Mouse (Mus musculus): ENCODE results near the gene Hipk4. TPM values are rescaled to one million over a fixed set of nuclear protein-coding genes. Genes with fewer than 3 reads are reported as not detected.

Hipk4 gene
- polyA plus RNA-seq, 1 experiment from 2014 or later, result 0.09 TPM

GRCm38 (mm10) chr7:27540935-27541334, 17.9 kb downstream of the Hipk4 start:
- H3K4me3 ChIP-seq (ENCODE audit: low read depth, low read length), result peak overlapping the region; percentile 69
- H3K36me3 ChIP-seq (ENCODE audit: control insufficient read depth, insufficient read depth), result peaks cover 6% of the 10 kb centered on the region; the same call in 1 of the 2 replicates
- no peaks in the 10 kb centered on the region for H3K9me3 ChIP-seq (replicated peaks; ENCODE audit: control insufficient read depth, low read length)
- ATAC-seq (ENCODE audit: low read depth), result no peak
- WGBS (ENCODE audit: insufficient replicate concordance), result 65% methylated on average over 6 of the region's 6 CpGs
- peak overlapping the region; percentile 47 for H3K9ac ChIP-seq (ENCODE audit: low read depth, low read length)
- H3K4me1 ChIP-seq (ENCODE audit: control insufficient read depth, low read depth, low read length), result peaks cover 70% of the 10 kb centered on the region
- no peaks in the 10 kb centered on the region for H3K27me3 ChIP-seq (ENCODE audit: control insufficient read depth, insufficient read depth, low read depth, low read length)
- H3K27ac ChIP-seq (ENCODE audit: low read length), result peak overlapping the region; percentile 87
- peak overlapping the region; percentile 78 for H3K4me2 ChIP-seq (ENCODE audit: low read depth, low read length)

- Histone ChIP-seq H3K4me2 (ENCODE audit: low read depth, low read length) (peak overlapping the region; percentile 78), H3K27ac (ENCODE audit: low read length) (peak overlapping the region; percentile 87; the same call in 1 of the 2 replicates), H3K9me3 (replicated peaks; ENCODE audit: control insufficient read depth, low read length) (no peaks in the 10 kb centered on the region), H3K9ac (ENCODE audit: low read depth, low read length) (peak overlapping the region; percentile 79), H3K27me3 (ENCODE audit: control insufficient read depth, insufficient read depth, low read depth, low read length) (no peaks in the 10 kb centered on the region), H3K36me3 (ENCODE audit: control insufficient read depth, insufficient read depth) (peaks cover 2% of the 10 kb centered on the region; the same call in 1 of the 2 replicates), H3K4me1 (ENCODE audit: control insufficient read depth, low read depth, low read length) (peaks cover 65% of the 10 kb centered on the region), H3K4me3 (ENCODE audit: low read depth, low read length) (peak overlapping the region; percentile 69)
- no peak for ATAC-seq (ENCODE audit: low read depth)
- 76% methylated on average over 16 of the region's 16 CpGs for WGBS (ENCODE audit: insufficient replicate concordance)
Observed at GRCm38 (mm10) chr7:27541431-27541830, 18.4 kb downstream of the Hipk4 start.

DNA sequence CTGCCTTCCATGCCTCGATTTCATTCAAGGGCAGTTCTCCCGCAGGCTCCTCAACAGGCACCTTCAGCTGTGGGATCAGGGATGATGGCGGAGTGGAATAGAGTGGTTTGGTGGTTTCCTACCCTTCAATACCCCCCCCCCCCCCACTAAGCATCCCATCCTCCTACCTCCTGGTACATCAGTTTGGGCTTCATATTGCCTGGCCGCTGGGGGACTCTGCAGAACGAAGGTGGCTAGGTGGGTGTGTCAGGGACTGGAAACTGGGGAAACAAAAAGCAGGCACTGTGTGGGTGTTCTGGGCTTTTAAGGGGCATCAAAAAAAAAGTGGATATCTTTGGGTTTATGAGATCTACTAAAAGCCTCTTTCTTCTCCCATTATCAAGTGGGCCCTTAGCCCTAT, 18.9 kb downstream of the Hipk4 start:
- Histone ChIP-seq H3K4me2 (ENCODE audit: low read depth, low read length) (peak overlapping the region; percentile 78), H3K27me3 (ENCODE audit: control insufficient read depth, insufficient read depth, low read depth, low read length) (no peaks in the 10 kb centered on the region), H3K4me3 (ENCODE audit: low read depth, low read length) (peak overlapping the region; percentile 69), H3K36me3 (ENCODE audit: control insufficient read depth, insufficient read depth) (no peaks in the 10 kb centered on the region), H3K9me3 (replicated peaks; ENCODE audit: control insufficient read depth, low read length) (no peaks in the 10 kb centered on the region), H3K4me1 (ENCODE audit: control insufficient read depth, low read depth, low read length) (peaks cover 61% of the 10 kb centered on the region), H3K9ac (ENCODE audit: low read depth, low read length) (peak overlapping the region; percentile 79), H3K27ac (ENCODE audit: low read length) (peak overlapping the region; percentile 87)
- 62% methylated on average over 5 of the region's 5 CpGs for WGBS (ENCODE audit: insufficient replicate concordance)
- no peak for ATAC-seq (ENCODE audit: low read depth)

DNA sequence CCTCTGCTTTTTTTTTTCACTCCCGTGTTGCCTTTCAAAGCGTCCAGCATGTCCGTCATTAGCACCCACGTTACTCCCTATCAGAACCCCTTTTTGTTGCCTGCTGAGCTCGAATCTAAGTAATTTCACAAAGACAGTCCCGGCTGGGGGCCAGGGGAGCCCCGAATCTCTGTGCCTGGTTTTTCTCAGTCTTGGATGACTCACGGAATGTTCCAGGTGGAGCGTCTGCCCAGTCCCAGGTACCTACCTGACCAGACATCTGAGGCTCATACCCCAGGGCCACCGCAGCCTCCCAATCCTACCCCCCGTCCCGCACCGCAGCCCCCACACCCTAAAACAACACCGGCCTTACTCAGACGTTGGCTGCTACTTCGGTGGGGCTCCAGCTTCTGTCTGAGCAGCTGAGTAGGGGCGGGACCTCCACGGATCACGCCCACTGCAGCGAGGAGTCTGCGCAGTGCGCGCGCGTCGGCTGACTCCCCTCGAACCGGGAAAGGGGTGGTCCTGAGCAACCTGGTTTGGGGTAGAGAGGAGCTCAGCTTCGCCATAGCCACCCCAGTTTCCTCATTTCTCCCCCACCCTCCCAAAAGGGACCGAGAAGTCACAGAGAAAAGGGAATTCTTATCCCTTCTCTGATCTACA, 19.4 kb downstream of the Hipk4 start:
- ATAC-seq (ENCODE audit: low read depth), result peak; percentile 74
- Histone ChIP-seq H3K27me3 (ENCODE audit: control insufficient read depth, insufficient read depth, low read depth, low read length) (no peaks in the 10 kb centered on the region), H3K9ac (ENCODE audit: low read depth, low read length) (peak overlapping the region; percentile 79), H3K4me2 (ENCODE audit: low read depth, low read length) (peak overlapping the region; percentile 78), H3K9me3 (replicated peaks; ENCODE audit: control insufficient read depth, low read length) (no peaks in the 10 kb centered on the region), H3K4me3 (ENCODE audit: low read depth, low read length) (peak overlapping the region; percentile 69), H3K36me3 (ENCODE audit: control insufficient read depth, insufficient read depth) (no peaks in the 10 kb centered on the region), H3K4me1 (ENCODE audit: control insufficient read depth, low read depth, low read length) (peaks cover 57% of the 10 kb centered on the region), H3K27ac (ENCODE audit: low read length) (peak overlapping the region; percentile 87)
- WGBS (ENCODE audit: insufficient replicate concordance), result 2% methylated on average over 30 of the region's 30 CpGs

- H3K4me1 ChIP-seq (ENCODE audit: control insufficient read depth, low read depth, low read length), result peaks cover 51% of the 10 kb centered on the region
- H3K27me3 ChIP-seq (ENCODE audit: control insufficient read depth, insufficient read depth, low read depth, low read length), result no peaks in the 10 kb centered on the region
- H3K4me3 ChIP-seq (ENCODE audit: low read depth, low read length), result peak overlapping the region; percentile 69
- H3K4me2 ChIP-seq (ENCODE audit: low read depth, low read length), result peak overlapping the region; percentile 78
- peak overlapping the region; percentile 87 for H3K27ac ChIP-seq (ENCODE audit: low read length)
- no peak for ATAC-seq (ENCODE audit: low read depth)
- H3K36me3 ChIP-seq (ENCODE audit: control insufficient read depth, insufficient read depth), result no peaks in the 10 kb centered on the region
- 38% methylated on average over 6 of the region's 6 CpGs for WGBS (ENCODE audit: insufficient replicate concordance)
- peak overlapping the region; percentile 79 for H3K9ac ChIP-seq (ENCODE audit: low read depth, low read length)
- H3K9me3 ChIP-seq (replicated peaks; ENCODE audit: control insufficient read depth, low read length), result no peaks in the 10 kb centered on the region
Observed at GRCm38 (mm10) chr7:27543065-27543464, 20.0 kb downstream of the Hipk4 start.

DNA sequence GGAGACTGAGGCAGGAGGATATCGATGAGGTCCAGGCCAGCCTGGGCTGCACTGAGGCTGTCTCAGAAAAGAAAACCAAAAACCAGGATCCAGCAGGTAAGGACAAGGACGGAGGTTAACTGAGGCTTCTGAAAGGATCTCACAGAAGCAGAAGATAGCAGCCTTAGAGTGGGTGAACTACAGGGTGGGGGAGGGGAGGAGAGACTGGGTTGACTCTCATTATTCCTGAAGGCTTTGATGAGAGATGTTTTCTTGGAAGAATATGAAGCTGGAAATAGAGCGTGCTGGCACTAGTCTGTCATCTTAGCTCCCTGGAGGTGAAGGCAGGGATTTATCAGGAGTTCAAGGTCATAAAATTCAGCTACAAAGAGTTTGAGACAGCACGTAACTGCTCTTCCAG, 20.8 kb downstream of the Hipk4 start:
- no peak overlapping the region for H3K9ac ChIP-seq (ENCODE audit: low read depth, low read length)
- H3K4me3 ChIP-seq (ENCODE audit: low read depth, low read length), result no peak overlapping the region
- H3K27me3 ChIP-seq (ENCODE audit: control insufficient read depth, insufficient read depth, low read depth, low read length), result no peaks in the 10 kb centered on the region
- no peak overlapping the region for H3K4me2 ChIP-seq (ENCODE audit: low read depth, low read length)
- no peak for ATAC-seq (ENCODE audit: low read depth)
- H3K4me1 ChIP-seq (ENCODE audit: control insufficient read depth, low read depth, low read length), result peaks cover 43% of the 10 kb centered on the region
- no peak overlapping the region for H3K27ac ChIP-seq (ENCODE audit: low read length)
- WGBS (ENCODE audit: insufficient replicate concordance), result 78% methylated on average over 4 of the region's 4 CpGs
- H3K36me3 ChIP-seq (ENCODE audit: control insufficient read depth, insufficient read depth), result no peaks in the 10 kb centered on the region
- no peaks in the 10 kb centered on the region for H3K9me3 ChIP-seq (replicated peaks; ENCODE audit: control insufficient read depth, low read length)

GRCm38 (mm10) chr7:27544675-27545370, 21.8 kb downstream of the Hipk4 start:
- H3K4me2 ChIP-seq (ENCODE audit: low read depth, low read length), result no peak overlapping the region
- H3K36me3 ChIP-seq (ENCODE audit: control insufficient read depth, insufficient read depth), result no peaks in the 10 kb centered on the region
- 46% methylated on average over 12 of the region's 12 CpGs for WGBS (ENCODE audit: insufficient replicate concordance)
- no peak overlapping the region for H3K4me3 ChIP-seq (ENCODE audit: low read depth, low read length)
- H3K27me3 ChIP-seq (ENCODE audit: control insufficient read depth, insufficient read depth, low read depth, low read length), result no peaks in the 10 kb centered on the region
- H3K4me1 ChIP-seq (ENCODE audit: control insufficient read depth, low read depth, low read length), result peaks cover 34% of the 10 kb centered on the region
- ATAC-seq (ENCODE audit: low read depth), result no peak
- H3K27ac ChIP-seq (ENCODE audit: low read length), result no peak overlapping the region
- no peaks in the 10 kb centered on the region for H3K9me3 ChIP-seq (replicated peaks; ENCODE audit: control insufficient read depth, low read length)
- H3K9ac ChIP-seq (ENCODE audit: low read depth, low read length), result no peak overlapping the region

DNA sequence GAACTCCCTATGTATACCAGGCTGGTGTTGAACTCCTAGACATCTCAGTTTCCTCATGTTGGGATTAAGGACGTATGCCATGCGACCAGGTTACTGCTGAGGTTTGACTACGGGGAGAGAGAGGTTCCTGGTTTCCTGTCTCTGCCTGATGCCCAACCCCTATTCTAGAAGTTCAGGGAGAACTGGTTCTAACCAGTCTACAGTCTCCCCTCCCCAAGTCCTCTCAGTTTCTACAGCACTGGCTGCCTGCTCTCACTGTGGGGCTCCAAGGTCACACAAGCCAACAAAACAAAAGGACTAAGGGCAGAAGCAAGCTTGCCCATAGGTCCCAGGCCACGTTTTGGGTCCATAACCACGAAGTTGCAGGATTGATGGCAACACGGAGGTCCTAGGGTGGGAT, 26.5 kb downstream of the Hipk4 start:
- Histone ChIP-seq H3K4me3 (ENCODE audit: low read depth, low read length) (no peak overlapping the region), H3K4me1 (ENCODE audit: control insufficient read depth, low read depth, low read length) (peaks cover 13% of the 10 kb centered on the region), H3K36me3 (ENCODE audit: control insufficient read depth, insufficient read depth) (no peaks in the 10 kb centered on the region), H3K9me3 (replicated peaks; ENCODE audit: control insufficient read depth, low read length) (no peaks in the 10 kb centered on the region), H3K27me3 (ENCODE audit: control insufficient read depth, insufficient read depth, low read depth, low read length) (no peaks in the 10 kb centered on the region), H3K9ac (ENCODE audit: low read depth, low read length) (no peak overlapping the region), H3K27ac (ENCODE audit: low read length) (no peak overlapping the region), H3K4me2 (ENCODE audit: low read depth, low read length) (no peak overlapping the region)
- WGBS (ENCODE audit: insufficient replicate concordance), result 45% methylated on average over 6 of the region's 6 CpGs
- ATAC-seq (ENCODE audit: low read depth), result no peak

DNA sequence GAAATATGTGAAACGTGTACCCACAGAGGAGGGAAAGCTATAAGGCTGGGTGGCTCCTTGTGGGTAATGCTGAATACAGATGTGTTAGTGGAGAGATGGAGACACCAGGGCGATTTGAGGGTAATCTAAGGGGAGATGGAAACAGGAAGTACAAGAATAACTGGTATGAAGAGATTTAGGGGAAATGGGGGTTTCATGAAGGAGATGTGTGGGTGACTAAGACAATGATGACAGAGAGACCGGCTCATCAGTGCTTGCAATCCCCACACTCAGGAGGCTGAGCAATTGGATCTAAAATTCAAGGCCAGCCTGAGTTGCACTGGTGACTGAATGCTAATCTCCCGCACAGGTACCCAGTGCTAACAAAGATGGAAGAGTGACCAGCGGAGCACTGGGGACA, 29.0 kb downstream of the Hipk4 start:
- Histone ChIP-seq H3K9ac (ENCODE audit: low read depth, low read length) (peak overlapping the region; percentile 87; the same call in 1 of the 2 replicates), H3K4me2 (ENCODE audit: low read depth, low read length) (peak overlapping the region; percentile 94), H3K27me3 (ENCODE audit: control insufficient read depth, insufficient read depth, low read depth, low read length) (no peaks in the 10 kb centered on the region), H3K9me3 (replicated peaks; ENCODE audit: control insufficient read depth, low read length) (no peaks in the 10 kb centered on the region), H3K27ac (ENCODE audit: low read length) (peak overlapping the region; percentile 71), H3K36me3 (ENCODE audit: control insufficient read depth, insufficient read depth) (peaks cover 3% of the 10 kb centered on the region; the same call in 1 of the 2 replicates), H3K4me1 (ENCODE audit: control insufficient read depth, low read depth, low read length) (peaks cover 13% of the 10 kb centered on the region), H3K4me3 (ENCODE audit: low read depth, low read length) (peak overlapping the region; percentile 91)
- no peak for ATAC-seq (ENCODE audit: low read depth)
- 41% methylated on average over 5 of the region's 5 CpGs for WGBS (ENCODE audit: insufficient replicate concordance)
